In genomic region chr11:116019360-116019791, GRCm38 (mm10) we compare ENCODE assay signal across 17 mouse cellular contexts. TPM values are rescaled to one million over a fixed set of nuclear protein-coding genes. Genes with fewer than 3 reads are reported as not detected.
DNase-seq lines count a peak whose midpoint lies in the region; ATAC-seq and TF ChIP-seq lines count a peak whose summit lies in the region.
"Had no signal": no experiment of that assay in that cellular context is flagged by ENCODE, and none has a peak within 500 bp of the region (broad histone marks: within the 10 kb centered on the region; RNA-seq: fewer than 3 reads in every experiment).

No protein-coding gene starts in this region.

- no peaks in the 10 kb centered on the region for H3K9me3 ChIP-seq in intestine, embryonic 14.5 days (ENCODE audit: control insufficient read depth, low read length)
- H3K9me3 ChIP-seq in intestine, postnatal 0 days (ENCODE audit: control insufficient read depth): no peaks in the 10 kb centered on the region
- H3K9me3 ChIP-seq in ES-E14 (ENCODE audit: control insufficient read depth, insufficient read depth, low read depth, low read length): no peaks in the 10 kb centered on the region
- H3K9me3 ChIP-seq in heart, embryonic 12.5 days (replicated peaks): no peaks in the 10 kb centered on the region
- H3K9me3 ChIP-seq: forebrain, embryonic 10.5 days; hindbrain, embryonic 13.5 days; limb, embryonic 15.5 days; liver, embryonic 15.5 days had no signal

- no peaks in the 10 kb centered on the region for H3K27me3 ChIP-seq in intestine, embryonic 14.5 days (replicated peaks; ENCODE audit: control insufficient read depth, insufficient read depth, low read length)
- H3K27me3 ChIP-seq in intestine, postnatal 0 days (replicated peaks; ENCODE audit: control insufficient read depth, insufficient read depth, low read length): no peaks in the 10 kb centered on the region
- H3K27me3 ChIP-seq in heart, embryonic 12.5 days (replicated peaks): no peaks in the 10 kb centered on the region
- H3K27me3 ChIP-seq: hindbrain, embryonic 13.5 days; limb, embryonic 15.5 days had no signal

- in situ Hi-C loops in ES-E14 (cut with MboI; ENCODE audit: low sequenced_read_pairs in 2 of 2, unreplicated experiment in 2 of 2): no loop called here

- no peak overlapping the region for H3K4me2 ChIP-seq in intestine, embryonic 14.5 days (ENCODE audit: low read length)
- no peak overlapping the region for H3K4me2 ChIP-seq in intestine, postnatal 0 days (replicated peaks; ENCODE audit: low read depth)
- H3K4me2 ChIP-seq in heart, embryonic 12.5 days: no peak overlapping the region
- H3K4me2 ChIP-seq: hindbrain, embryonic 13.5 days; limb, embryonic 15.5 days; liver, embryonic 15.5 days had no signal

- H3K9ac ChIP-seq in intestine, embryonic 14.5 days (ENCODE audit: low read length): no peak overlapping the region
- H3K9ac ChIP-seq in intestine, postnatal 0 days (ENCODE audit: low read depth, low read length): no peak overlapping the region
- H3K9ac ChIP-seq in ES-E14 (ENCODE audit: insufficient read depth, low read depth, low read length, poor library complexity, severe bottlenecking): no peak overlapping the region
- H3K9ac ChIP-seq in heart, embryonic 12.5 days: no peak overlapping the region
- H3K9ac ChIP-seq: hindbrain, embryonic 13.5 days; limb, embryonic 15.5 days; liver, embryonic 15.5 days had no signal

- ATAC-seq in intestine, embryonic 14.5 days (replicated peaks; ENCODE audit: low FRiP score, low TSS enrichment, low read depth): no peak
- no peak for ATAC-seq in intestine, postnatal 0 days
- ATAC-seq in heart, embryonic 12.5 days (ENCODE audit: insufficient number of reproducible peaks, low FRiP score): no peak

- 52% methylated on average over 1 of the region's 1 CpGs for WGBS in intestine, embryonic 14.5 days
- 44% methylated on average over 1 of the region's 1 CpGs for WGBS in intestine, postnatal 0 days
- 63% methylated on average over 1 of the region's 1 CpGs for WGBS in heart, embryonic 12.5 days

- DNase-seq in intestine, embryonic 14.5 days (ENCODE audit: low spot score): peak; percentile 65
- DNase-seq in 3T3-L1 (ENCODE audit: low read depth, low spot score): peak; percentile 78
- no peak for DNase-seq in ES-E14 (ENCODE audit: low read depth, low spot score)
- DNase-seq in mesoderm, embryonic 11.5 days (ENCODE audit: low read depth, low spot score): peak; percentile 61
- DNase-seq in thymus, adult 18-20 months: no peak
- no peak for DNase-seq in right cerebral cortex, postnatal 4 days
- DNase-seq: adrenal gland, postnatal 36 days; embryo, embryonic 11 days; midbrain, embryonic 14.5 days; thymus, postnatal 25 days had no signal

- no peak overlapping the region for H3K4me3 ChIP-seq in intestine, embryonic 14.5 days (ENCODE audit: low read depth, low read length)
- no peak overlapping the region for H3K4me3 ChIP-seq in intestine, postnatal 0 days (ENCODE audit: low read depth, low read length)
- no peak overlapping the region for H3K4me3 ChIP-seq in ES-E14 (ENCODE audit: insufficient read depth in 1 of 2, low read depth in 1 of 2, low read length in 2 of 2, poor library complexity in 1 of 2, severe bottlenecking in 1 of 2)
- no peak overlapping the region for H3K4me3 ChIP-seq in heart, embryonic 12.5 days
- H3K4me3 ChIP-seq: forebrain, embryonic 10.5 days; hindbrain, embryonic 13.5 days; limb, embryonic 15.5 days; liver, embryonic 15.5 days had no signal

- 0 out of 2 replicates have a peak, but pooled peaks cover 5% of the 10 kb centered on the region for H3K4me1 ChIP-seq in intestine, embryonic 14.5 days (replicated peaks; ENCODE audit: control insufficient read depth, insufficient read depth, low read length)
- H3K4me1 ChIP-seq in intestine, postnatal 0 days (replicated peaks; ENCODE audit: control insufficient read depth, insufficient read depth, low read length): no peaks in the 10 kb centered on the region
- no peaks in the 10 kb centered on the region for H3K4me1 ChIP-seq in ES-E14 (ENCODE audit: control insufficient read depth in 2 of 2, insufficient read depth in 2 of 2, low read length in 2 of 2, poor library complexity in 1 of 2)
- no peaks in the 10 kb centered on the region for H3K4me1 ChIP-seq in heart, embryonic 12.5 days (replicated peaks)
- H3K4me1 ChIP-seq: limb, embryonic 15.5 days had no signal

- no peak for TF ChIP-seq CTCF in intestine, postnatal 0 days (IDR thresholded peaks at IDR 0.05; ENCODE audit: low read depth)

- H3K36me3 ChIP-seq in intestine, embryonic 14.5 days (ENCODE audit: control insufficient read depth, insufficient read depth, low read length): peaks cover 20% of the 10 kb centered on the region
- H3K36me3 ChIP-seq in intestine, postnatal 0 days (ENCODE audit: control insufficient read depth, insufficient read depth): peaks cover 14% of the 10 kb centered on the region
- H3K36me3 ChIP-seq in ES-E14 (ENCODE audit: control insufficient read depth, insufficient read depth, low read length, poor library complexity, severe bottlenecking): peaks cover 8% of the 10 kb centered on the region
- H3K36me3 ChIP-seq in heart, embryonic 12.5 days: peaks cover 18% of the 10 kb centered on the region

- no peak overlapping the region for H3K27ac ChIP-seq in intestine, embryonic 14.5 days (ENCODE audit: low read depth)
- H3K27ac ChIP-seq in intestine, postnatal 0 days (ENCODE audit: low read depth, low read length): no peak overlapping the region
- H3K27ac ChIP-seq in ES-E14 (ENCODE audit: insufficient read depth, low read depth, low read length, poor library complexity, severe bottlenecking): no peak overlapping the region
- H3K27ac ChIP-seq in heart, embryonic 12.5 days (ENCODE audit: poor library complexity, severe bottlenecking): no peak overlapping the region
- H3K27ac ChIP-seq: forebrain, embryonic 10.5 days had no signal

TF ChIP-seq in ES-E14, 5 proteins besides CTCF, POLR2A, EP300 and RAD21:
- TF ChIP-seq CHD2 (IDR thresholded peaks at IDR 0.05; ENCODE audit: low read depth, low read length) (peak; percentile 61; the same call in 1 of the 2 replicates), ZNF384 (IDR thresholded peaks at IDR 0.05; ENCODE audit: low read depth, low read length) (no peak)

RNA-seq across cellular contexts. Expression of gene Galk1, which starts 6.9 kb away (rescaled TPM):
- polyA plus RNA-seq in intestine, embryonic 14.5 days (2014; fragmentation: Nextera tagmentation; extraction: Ambion mirVana): 235 and 236 TPM in 2 replicates
- 387 and 418 TPM in 2 replicates for polyA plus RNA-seq in intestine, postnatal 0 days (2015; fragmentation: Nextera tagmentation; extraction: Ambion mirVana)
- total RNA-seq in ES-E14 (2012; rRNA removed): 144 and 195 TPM in 2 replicates
- 151 and 152 TPM in 2 replicates for polyA plus RNA-seq in heart, embryonic 12.5 days (2016; fragmentation: Nextera tagmentation; extraction: Ambion mirVana)

RNA-seq across cellular contexts. Expression of gene H3f3b, which starts 8.4 kb away (rescaled TPM):
- polyA plus RNA-seq in intestine, embryonic 14.5 days (2014; fragmentation: Nextera tagmentation; extraction: Ambion mirVana): 1,654 and 1,734 TPM in 2 replicates
- 1,144 and 1,190 TPM in 2 replicates for polyA plus RNA-seq in intestine, postnatal 0 days (2015; fragmentation: Nextera tagmentation; extraction: Ambion mirVana)
- 504 and 729 TPM in 2 replicates for total RNA-seq in ES-E14 (2012; rRNA removed)
- polyA plus RNA-seq in heart, embryonic 12.5 days (2016; fragmentation: Nextera tagmentation; extraction: Ambion mirVana): 742 and 759 TPM in 2 replicates

RNA-seq across cellular contexts. Expression of gene Unk, which starts 10.7 kb away (rescaled TPM):
- polyA plus RNA-seq in intestine, embryonic 14.5 days (2014; fragmentation: Nextera tagmentation; extraction: Ambion mirVana): 29.8 and 34.5 TPM in 2 replicates
- polyA plus RNA-seq in intestine, postnatal 0 days (2015; fragmentation: Nextera tagmentation; extraction: Ambion mirVana): 7.4 and 8.8 TPM in 2 replicates
- 32.5 and 39.6 TPM in 2 replicates for total RNA-seq in ES-E14 (2012; rRNA removed)
- 31.8 and 32.3 TPM in 2 replicates for polyA plus RNA-seq in heart, embryonic 12.5 days (2016; fragmentation: Nextera tagmentation; extraction: Ambion mirVana)

RNA-seq across cellular contexts. Expression of gene Itgb4, which starts 44.9 kb away (rescaled TPM):
- polyA plus RNA-seq in intestine, embryonic 14.5 days (2014; fragmentation: Nextera tagmentation; extraction: Ambion mirVana): 4.8 and 5.5 TPM in 2 replicates
- polyA plus RNA-seq in intestine, postnatal 0 days (2015; fragmentation: Nextera tagmentation; extraction: Ambion mirVana): 16.6 and 17.8 TPM in 2 replicates
- total RNA-seq in ES-E14 (2012; rRNA removed): 9.6 and 26.3 TPM in 2 replicates
- 2.0 and 2.7 TPM in 2 replicates for polyA plus RNA-seq in heart, embryonic 12.5 days (2016; fragmentation: Nextera tagmentation; extraction: Ambion mirVana)
- total RNA-seq: granulocyte monocyte progenitor cell, adult 5-6 weeks had no signal

RNA-seq across cellular contexts. Expression of gene Unc13d, which starts 58.4 kb away (rescaled TPM):
- 2.6 and 3.5 TPM in 2 replicates for polyA plus RNA-seq in intestine, embryonic 14.5 days (2014; fragmentation: Nextera tagmentation; extraction: Ambion mirVana)
- 1.1 and 1.2 TPM in 2 replicates for polyA plus RNA-seq in intestine, postnatal 0 days (2015; fragmentation: Nextera tagmentation; extraction: Ambion mirVana)
- 13.3 and 14.2 TPM in 2 replicates for total RNA-seq in ES-E14 (2012; rRNA removed)
- 2.2 and 2.5 TPM in 2 replicates for polyA plus RNA-seq in heart, embryonic 12.5 days (2016; fragmentation: Nextera tagmentation; extraction: Ambion mirVana)

Comparison
In these comparisons a context has a peak if more than half of its experiments do, and no peak if none do; other contexts are left out.
1. DNase-seq: peak in intestine, embryonic 14.5 days (single experiment), 3T3-L1 (single experiment) and mesoderm, embryonic 11.5 days (single experiment); none in ES-E14 (single experiment), thymus, adult 18-20 months (0 of 2) and right cerebral cortex, postnatal 4 days (single experiment).